Mouse (Mus musculus): ENCODE measurements at regions not wholly inside any gene's neighbourhood (a gene's known extent, or its start where the extent isn't known, plus 50 kb on each side); places are given as distances from the start of the nearest gene placed in this dataset.

- Histone ChIP-seq H3K4me3 (replicated peaks; ENCODE audit: insufficient read depth, low read depth, low read length) (no peak overlapping the region), H3K27me3 (ENCODE audit: control insufficient read depth, insufficient read depth, low read length) (no peaks in the 10 kb centered on the region), H3K4me1 (ENCODE audit: control insufficient read depth, insufficient read depth, low read length) (no peaks in the 10 kb centered on the region), H3K27ac (ENCODE audit: insufficient read depth, low read length) (no peak overlapping the region)
- WGBS = 37% methylated on average over 4 of the region's 4 CpGs
- DNase-seq = no peak
- TF ChIP-seq CTCF (IDR thresholded peaks at IDR 0.05; ENCODE audit: borderline replicate concordance, insufficient read depth, low read depth, low read length) (no peak), POLR2A (IDR thresholded peaks at IDR 0.05; ENCODE audit: borderline replicate concordance, insufficient read depth, low read length) (no peak)
Measured at GRCm38 (mm10) chr8:34539232-34539631, 427.7 kb upstream of the Gm10131 start.

GRCm38 (mm10) chr8:34535434-34535833 lies 423.9 kb upstream of the Gm10131 start:
- Histone ChIP-seq H3K4me1 (ENCODE audit: control insufficient read depth, insufficient read depth, low read length) (no peaks in the 10 kb centered on the region; the same call in 1 of the 2 replicates), H3K27ac (ENCODE audit: insufficient read depth, low read length) (no peak overlapping the region), H3K27me3 (ENCODE audit: control insufficient read depth, insufficient read depth, low read length) (no peaks in the 10 kb centered on the region), H3K4me3 (replicated peaks; ENCODE audit: insufficient read depth, low read depth, low read length) (no peak overlapping the region)
- no peak for DNase-seq
- WGBS = 75% methylated on average over 3 of the region's 3 CpGs
- TF ChIP-seq CTCF (IDR thresholded peaks at IDR 0.05; ENCODE audit: borderline replicate concordance, insufficient read depth, low read depth, low read length) (no peak), POLR2A (IDR thresholded peaks at IDR 0.05; ENCODE audit: borderline replicate concordance, insufficient read depth, low read length) (no peak)

- TF ChIP-seq POLR2A (IDR thresholded peaks at IDR 0.05; ENCODE audit: borderline replicate concordance, insufficient read depth, low read length) = no peak
- TF ChIP-seq CTCF (IDR thresholded peaks at IDR 0.05; ENCODE audit: borderline replicate concordance, insufficient read depth, low read depth, low read length) = no peak
- no peaks in the 10 kb centered on the region for H3K27me3 ChIP-seq (ENCODE audit: control insufficient read depth, insufficient read depth, low read length)
- no peak overlapping the region for H3K4me3 ChIP-seq (replicated peaks; ENCODE audit: insufficient read depth, low read depth, low read length)
- 65% methylated on average over 4 of the region's 4 CpGs for WGBS
- no peak for DNase-seq
- H3K27ac ChIP-seq (ENCODE audit: insufficient read depth, low read length) = no peak overlapping the region
- H3K4me1 ChIP-seq (ENCODE audit: control insufficient read depth, insufficient read depth, low read length) = no peaks in the 10 kb centered on the region; the same call in 1 of the 2 replicates
Measured at GRCm38 (mm10) chr8:34533421-34533820, 421.9 kb upstream of the Gm10131 start.

- 43% methylated on average over 11 of the region's 11 CpGs for WGBS
- Histone ChIP-seq H3K4me3 (replicated peaks; ENCODE audit: insufficient read depth, low read depth, low read length) (no peak overlapping the region), H3K27ac (ENCODE audit: insufficient read depth, low read length) (no peak overlapping the region), H3K4me1 (ENCODE audit: control insufficient read depth, insufficient read depth, low read length) (no peaks in the 10 kb centered on the region; the same call in 1 of the 2 replicates), H3K27me3 (ENCODE audit: control insufficient read depth, insufficient read depth, low read length) (no peaks in the 10 kb centered on the region)
- peak in 1 of 2 experiments; percentile 11 for DNase-seq
- no peak for TF ChIP-seq POLR2A (IDR thresholded peaks at IDR 0.05; ENCODE audit: borderline replicate concordance, insufficient read depth, low read length)
- no peak for TF ChIP-seq CTCF (IDR thresholded peaks at IDR 0.05; ENCODE audit: borderline replicate concordance, insufficient read depth, low read depth, low read length)
Measured at GRCm38 (mm10) chr8:34530896-34531679, 419.6 kb upstream of the Gm10131 start.

- TF ChIP-seq CTCF (IDR thresholded peaks at IDR 0.05; ENCODE audit: borderline replicate concordance, insufficient read depth, low read depth, low read length) (no peak), POLR2A (IDR thresholded peaks at IDR 0.05; ENCODE audit: borderline replicate concordance, insufficient read depth, low read length) (no peak)
- Histone ChIP-seq H3K4me1 (ENCODE audit: control insufficient read depth, insufficient read depth, low read length) (no peaks in the 10 kb centered on the region; the same call in 1 of the 2 replicates), H3K27ac (ENCODE audit: insufficient read depth, low read length) (no peak overlapping the region), H3K4me3 (replicated peaks; ENCODE audit: insufficient read depth, low read depth, low read length) (no peak overlapping the region), H3K27me3 (ENCODE audit: control insufficient read depth, insufficient read depth, low read length) (no peaks in the 10 kb centered on the region)
- WGBS = 91% methylated on average over 5 of the region's 5 CpGs
- DNase-seq = no peak
Measured at GRCm38 (mm10) chr8:34530046-34530445, 418.5 kb upstream of the Gm10131 start.

- 86% methylated on average over 1 of the region's 1 CpGs for WGBS
- H3K27ac ChIP-seq (ENCODE audit: insufficient read depth, low read length) = no peak overlapping the region
- no peak overlapping the region for H3K4me3 ChIP-seq (replicated peaks; ENCODE audit: insufficient read depth, low read depth, low read length)
- no peaks in the 10 kb centered on the region; the same call in 1 of the 2 replicates for H3K4me1 ChIP-seq (ENCODE audit: control insufficient read depth, insufficient read depth, low read length)
- TF ChIP-seq POLR2A (IDR thresholded peaks at IDR 0.05; ENCODE audit: borderline replicate concordance, insufficient read depth, low read length) (no peak), CTCF (IDR thresholded peaks at IDR 0.05; ENCODE audit: borderline replicate concordance, insufficient read depth, low read depth, low read length) (no peak)
- no peaks in the 10 kb centered on the region for H3K27me3 ChIP-seq (ENCODE audit: control insufficient read depth, insufficient read depth, low read length)
- no peak for DNase-seq
Measured at GRCm38 (mm10) chr8:34529452-34529851, 417.9 kb upstream of the Gm10131 start.

GRCm38 (mm10) chr8:34528213-34528612 lies 416.7 kb upstream of the Gm10131 start:
- 90% methylated on average over 3 of the region's 3 CpGs for WGBS

GRCm38 (mm10) chr8:34525231-34525630 lies 413.7 kb upstream of the Gm10131 start:
- H3K27ac ChIP-seq (ENCODE audit: insufficient read depth, low read length) = no peak overlapping the region
- TF ChIP-seq CTCF (IDR thresholded peaks at IDR 0.05; ENCODE audit: borderline replicate concordance, insufficient read depth, low read depth, low read length) (no peak), POLR2A (IDR thresholded peaks at IDR 0.05; ENCODE audit: borderline replicate concordance, insufficient read depth, low read length) (no peak)
- no peaks in the 10 kb centered on the region for H3K4me1 ChIP-seq (ENCODE audit: control insufficient read depth, insufficient read depth, low read length)
- H3K27me3 ChIP-seq (ENCODE audit: control insufficient read depth, insufficient read depth, low read length) = no peaks in the 10 kb centered on the region
- H3K4me3 ChIP-seq (replicated peaks; ENCODE audit: insufficient read depth, low read depth, low read length) = no peak overlapping the region
- DNase-seq = no peak
- 55% methylated on average over 4 of the region's 4 CpGs for WGBS

More at GRCm38 (mm10) chr8:34528213-34528612, 416.7 kb upstream of the Gm10131 start:
- no peaks in the 10 kb centered on the region; the same call in 1 of the 2 replicates for H3K4me1 ChIP-seq (ENCODE audit: control insufficient read depth, insufficient read depth, low read length)
- no peak overlapping the region for H3K4me3 ChIP-seq (replicated peaks; ENCODE audit: insufficient read depth, low read depth, low read length)
- no peaks in the 10 kb centered on the region for H3K27me3 ChIP-seq (ENCODE audit: control insufficient read depth, insufficient read depth, low read length)
- no peak for DNase-seq
- TF ChIP-seq POLR2A (IDR thresholded peaks at IDR 0.05; ENCODE audit: borderline replicate concordance, insufficient read depth, low read length) = no peak
- TF ChIP-seq CTCF (IDR thresholded peaks at IDR 0.05; ENCODE audit: borderline replicate concordance, insufficient read depth, low read depth, low read length) = no peak
- H3K27ac ChIP-seq (ENCODE audit: insufficient read depth, low read length) = no peak overlapping the region
